Mouse (Mus musculus) embryonic fibroblast, embryonic 13.5 days (primary cell): ENCODE measurements around the gene Alg3.

Source experiments
- CTCF ChIP-seq: IDR thresholded peaks from 2 replicates; pipeline ENCODE4 v1.5.1; 2011; ENCODE audit warnings: mild to moderate bottlenecking, control low read depth, low read length, moderate library complexity, borderline replicate concordance; ENCODE audit not compliant: insufficient read depth
- POLR2A ChIP-seq: IDR thresholded peaks from 2 replicates; pipeline ENCODE4 v1.6.1; 2011; ENCODE audit warnings: low read depth, mild to moderate bottlenecking, control low read depth, low read length, moderate library complexity

- no peak for TF ChIP-seq CTCF
- TF ChIP-seq POLR2A: no peak
Measured at GRCm38 (mm10) chr16:20628871-20629391, 17.4 kb upstream of the Alg3 start.
